Mouse (Mus musculus) adrenal gland, adult 18-20 months (tissue): ENCODE measurements at regions not wholly inside any gene's neighbourhood (a gene's known extent, or its start where the extent isn't known, plus 50 kb on each side); places are given as distances from the start of the nearest gene placed in this dataset.
A peak's percentile ranks its signal among the peaks of the same experiment; 100 is the strongest.

Experiments
- DNase-seq, 2 experiments: peaks; one replicate each; pipeline ENCODE4 v3.0.0; 2021 to 2022; ENCODE audit warnings: low spot score in 2 of 2

- no peak for DNase-seq
These were observed 266.8 kb downstream of the Tns1 start for GRCm38 (mm10) chr1:73857497-73857896.

GRCm38 (mm10) chr1:73856811-73857210 is 267.4 kb downstream of the Tns1 start:
- DNase-seq, result no peak

GRCm38 (mm10) chr1:73855306-73855705 is 268.9 kb downstream of the Tns1 start:
- DNase-seq, result no peak

GRCm38 (mm10) chr1:73853851-73854250 is 270.4 kb downstream of the Tns1 start:
- DNase-seq, result no peak

- DNase-seq, result no peak
These were observed 273.9 kb downstream of the Tns1 start for GRCm38 (mm10) chr1:73850173-73851014.

- DNase-seq, result no peak
These were observed 275.9 kb downstream of the Tns1 start for GRCm38 (mm10) chr1:73848370-73848769.

- DNase-seq, result no peak
These were observed 277.1 kb downstream of the Tns1 start for GRCm38 (mm10) chr1:73847126-73847525.

GRCm38 (mm10) chr1:73845115-73845514 is 279.1 kb downstream of the Tns1 start:
- no peak for DNase-seq

- DNase-seq, result no peak
These were observed 279.7 kb downstream of the Tns1 start for GRCm38 (mm10) chr1:73844574-73844973.

GRCm38 (mm10) chr1:73839351-73839750 is 284.9 kb downstream of the Tns1 start:
- DNase-seq, result no peak

- no peak for DNase-seq
These were observed 287.6 kb downstream of the Tns1 start for GRCm38 (mm10) chr1:73836680-73837079.

- DNase-seq, result no peak
These were observed 289.7 kb downstream of the Tns1 start for GRCm38 (mm10) chr1:73834566-73834965.

- no peak for DNase-seq
These were observed 293.6 kb downstream of the Tns1 start for GRCm38 (mm10) chr1:73830486-73831132.

GRCm38 (mm10) chr1:73828996-73829395 is 295.3 kb downstream of the Tns1 start:
- peak in 1 of 2 experiments; percentile 21 for DNase-seq

- DNase-seq, result peak; percentile 86 to 90
These were observed 297.9 kb downstream of the Tns1 start for GRCm38 (mm10) chr1:73826243-73826930.

GRCm38 (mm10) chr1:73824406-73825184 is 299.7 kb downstream of the Tns1 start:
- DNase-seq, result peak in 1 of 2 experiments; percentile 13

GRCm38 (mm10) chr1:73823726-73824125 is 300.5 kb downstream of the Tns1 start:
- DNase-seq, result peak in 1 of 2 experiments; percentile 6

GRCm38 (mm10) chr1:73822616-73823015 is 301.6 kb downstream of the Tns1 start:
- DNase-seq, result no peak

GRCm38 (mm10) chr1:73820701-73821100 is 303.5 kb downstream of the Tns1 start:
- DNase-seq, result no peak

- no peak for DNase-seq
These were observed 317.0 kb downstream of the Tns1 start for GRCm38 (mm10) chr1:73807206-73807605.

- no peak for DNase-seq
These were observed 319.1 kb downstream of the Tns1 start for GRCm38 (mm10) chr1:73805156-73805555.
